Mouse (Mus musculus): ENCODE measurements around the gene Thap11. TPM values are rescaled to one million over a fixed set of nuclear protein-coding genes. Genes with fewer than 3 reads are reported as not detected.
A peak's percentile ranks its signal among the peaks of the same experiment; 100 is the strongest.
"Not testable (repeated sequence)": the region's sequence is repeated elsewhere in the genome, so short reads cannot be mapped to it uniquely, and the experiment has no call there.

Thap11 gene
- polyA plus RNA-seq, 1 experiment from 2014 or later = 77.6 TPM

DNA sequence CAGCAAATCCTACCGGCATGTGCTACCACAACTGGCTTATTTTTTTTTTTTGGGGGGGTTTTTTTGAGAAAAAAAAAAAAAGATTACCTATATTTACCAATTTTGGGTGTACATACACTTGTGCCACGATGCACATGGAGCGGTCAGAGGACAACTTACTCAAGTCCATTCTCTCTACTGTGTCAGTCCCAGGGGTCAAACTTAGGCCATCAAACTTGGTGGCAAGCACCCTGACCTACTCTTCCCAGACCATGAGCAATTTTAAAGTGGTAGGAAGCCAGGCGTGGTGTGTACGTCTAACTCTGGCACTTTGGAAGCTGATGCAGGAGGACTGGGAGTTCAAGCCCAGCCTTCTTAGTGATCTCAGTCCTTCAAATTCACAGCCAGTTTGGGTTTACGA is 41.7 kb upstream of the Thap11 start:
- 96% methylated on average over 6 of the region's 6 CpGs for WGBS
- Histone ChIP-seq H3K4me3 (ENCODE audit: low read depth, low read length) (no peak overlapping the region), H3K9ac (ENCODE audit: low read length) (no peak overlapping the region), H3K4me1 (ENCODE audit: control insufficient read depth, insufficient read depth, low read length) (no peaks in the 10 kb centered on the region), H3K4me2 (ENCODE audit: low read depth, severe bottlenecking) (no peak overlapping the region), H3K27ac (replicated peaks; ENCODE audit: low read depth, low read length) (no peak overlapping the region), H3K27me3 (ENCODE audit: control insufficient read depth, insufficient read depth, low read length) (no peaks in the 10 kb centered on the region), H3K9me3 (ENCODE audit: control insufficient read depth, low read length) (no peaks in the 10 kb centered on the region), H3K36me3 (ENCODE audit: control insufficient read depth, insufficient read depth, low read length) (0 out of 2 replicates have a peak, but pooled peaks cover 4% of the 10 kb centered on the region)
- no peak for ATAC-seq (ENCODE audit: insufficient number of reproducible peaks, low FRiP score, low TSS enrichment, low read depth)
- DNase-seq (ENCODE audit: low spot score) = no peak

- no peak overlapping the region for H3K27ac ChIP-seq (replicated peaks; ENCODE audit: low read depth, low read length)
- H3K9ac ChIP-seq (ENCODE audit: low read length) = no peak overlapping the region
- no peaks in the 10 kb centered on the region for H3K9me3 ChIP-seq (ENCODE audit: control insufficient read depth, low read length)
- H3K27me3 ChIP-seq (ENCODE audit: control insufficient read depth, insufficient read depth, low read length) = no peaks in the 10 kb centered on the region
- H3K36me3 ChIP-seq (ENCODE audit: control insufficient read depth, insufficient read depth, low read length) = peaks cover 13% of the 10 kb centered on the region; the same call in 1 of the 2 replicates
- H3K4me1 ChIP-seq (ENCODE audit: control insufficient read depth, insufficient read depth, low read length) = no peaks in the 10 kb centered on the region
- H3K4me2 ChIP-seq (ENCODE audit: low read depth, severe bottlenecking) = no peak overlapping the region
- DNase-seq (ENCODE audit: low spot score) = no peak
- no peak for ATAC-seq (ENCODE audit: insufficient number of reproducible peaks, low FRiP score, low TSS enrichment, low read depth)
- WGBS = 89% methylated on average over 3 of the region's 3 CpGs
- H3K4me3 ChIP-seq (ENCODE audit: low read depth, low read length) = no peak overlapping the region
Measured at GRCm38 (mm10) chr8:105819659-105820058, 35.3 kb upstream of the Thap11 start.

DNA sequence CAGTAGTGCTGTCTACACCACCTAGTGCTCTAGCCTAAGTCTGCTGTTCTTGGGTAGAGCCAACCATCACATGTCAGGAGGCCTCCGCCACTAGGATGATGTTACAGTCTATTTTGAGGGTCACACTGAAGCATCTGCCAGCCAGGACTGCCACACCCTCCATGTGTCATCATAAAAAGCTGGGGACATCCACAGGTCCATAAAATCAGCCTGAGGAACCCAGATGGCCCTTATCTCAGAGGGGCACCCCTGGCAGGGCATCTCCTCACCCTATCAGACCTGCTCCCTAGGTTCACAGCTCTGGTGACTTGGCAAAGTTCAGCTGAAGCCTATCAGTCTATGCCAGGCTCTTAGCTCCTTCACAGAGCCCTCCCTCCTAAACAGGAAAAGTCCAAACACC is 34.0 kb upstream of the Thap11 start:
- DNase-seq (ENCODE audit: low spot score) (no peak), ATAC-seq (ENCODE audit: insufficient number of reproducible peaks, low FRiP score, low TSS enrichment, low read depth) (peak; percentile 60; the same call in 1 of the 2 replicates)
- H3K27ac ChIP-seq (replicated peaks; ENCODE audit: low read depth, low read length) = no peak overlapping the region
- 88% methylated on average over 1 of the region's 1 CpGs for WGBS
- H3K36me3 ChIP-seq (ENCODE audit: control insufficient read depth, insufficient read depth, low read length) = peaks cover 13% of the 10 kb centered on the region; the same call in 1 of the 2 replicates
- H3K4me2 ChIP-seq (ENCODE audit: low read depth, severe bottlenecking) = no peak overlapping the region
- H3K4me3 ChIP-seq (ENCODE audit: low read depth, low read length) = no peak overlapping the region
- H3K4me1 ChIP-seq (ENCODE audit: control insufficient read depth, insufficient read depth, low read length) = peaks cover 3% of the 10 kb centered on the region; the same call in 1 of the 2 replicates
- no peaks in the 10 kb centered on the region for H3K27me3 ChIP-seq (ENCODE audit: control insufficient read depth, insufficient read depth, low read length)
- no peak overlapping the region for H3K9ac ChIP-seq (ENCODE audit: low read length)
- H3K9me3 ChIP-seq (ENCODE audit: control insufficient read depth, low read length) = no peaks in the 10 kb centered on the region

DNA sequence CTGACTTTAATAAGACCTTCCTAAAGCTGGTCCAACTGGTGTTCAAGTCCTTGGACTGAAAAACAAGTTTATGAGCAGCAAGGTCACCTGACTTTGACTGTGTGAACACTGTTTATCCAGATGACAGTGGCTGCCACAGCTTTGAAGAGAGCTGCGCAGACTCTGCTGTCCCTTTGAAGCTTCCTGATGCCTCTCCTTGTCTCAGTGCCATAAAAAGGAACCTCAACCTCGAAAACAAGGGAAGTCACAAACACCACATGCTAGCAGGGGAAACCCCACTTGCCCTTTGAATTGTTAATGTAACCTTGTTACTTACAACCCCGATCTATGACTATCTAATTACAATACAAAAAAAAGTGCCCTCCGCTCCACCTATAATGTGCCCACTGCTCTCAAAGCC is 29.4 kb upstream of the Thap11 start:
- H3K27me3 ChIP-seq (ENCODE audit: control insufficient read depth, insufficient read depth, low read length) = no peaks in the 10 kb centered on the region
- peak overlapping the region; percentile 63; the same call in 1 of the 2 replicates for H3K4me2 ChIP-seq (ENCODE audit: low read depth, severe bottlenecking)
- no peak for ATAC-seq (ENCODE audit: insufficient number of reproducible peaks, low FRiP score, low TSS enrichment, low read depth)
- peaks cover 12% of the 10 kb centered on the region; the same call in 1 of the 2 replicates for H3K36me3 ChIP-seq (ENCODE audit: control insufficient read depth, insufficient read depth, low read length)
- H3K9ac ChIP-seq (ENCODE audit: low read length) = no peak overlapping the region
- peaks cover 9% of the 10 kb centered on the region; the same call in 1 of the 2 replicates for H3K4me1 ChIP-seq (ENCODE audit: control insufficient read depth, insufficient read depth, low read length)
- 67% methylated on average over 4 of the region's 4 CpGs for WGBS
- DNase-seq (ENCODE audit: low spot score) = no peak
- H3K27ac ChIP-seq (replicated peaks; ENCODE audit: low read depth, low read length) = no peak overlapping the region
- H3K9me3 ChIP-seq (ENCODE audit: control insufficient read depth, low read length) = no peaks in the 10 kb centered on the region
- peak overlapping the region; percentile 99 for H3K4me3 ChIP-seq (ENCODE audit: low read depth, low read length)

- H3K4me1 ChIP-seq (ENCODE audit: control insufficient read depth, insufficient read depth, low read length) = peaks cover 9% of the 10 kb centered on the region; the same call in 1 of the 2 replicates
- no peaks in the 10 kb centered on the region for H3K9me3 ChIP-seq (ENCODE audit: control insufficient read depth, low read length)
- peaks cover 8% of the 10 kb centered on the region; the same call in 1 of the 2 replicates for H3K36me3 ChIP-seq (ENCODE audit: control insufficient read depth, insufficient read depth, low read length)
- peak overlapping the region; percentile 99 for H3K4me3 ChIP-seq (ENCODE audit: low read depth, low read length)
- peak overlapping the region; percentile 86 for H3K9ac ChIP-seq (ENCODE audit: low read length)
- H3K27ac ChIP-seq (replicated peaks; ENCODE audit: low read depth, low read length) = no peak overlapping the region
- DNase-seq (ENCODE audit: low spot score) (no peak), ATAC-seq (ENCODE audit: insufficient number of reproducible peaks, low FRiP score, low TSS enrichment, low read depth) (no peak)
- H3K4me2 ChIP-seq (ENCODE audit: low read depth, severe bottlenecking) = peak overlapping the region; percentile 63
- WGBS = 10% methylated on average over 4 of the region's 4 CpGs
- H3K27me3 ChIP-seq (ENCODE audit: control insufficient read depth, insufficient read depth, low read length) = no peaks in the 10 kb centered on the region
Measured at GRCm38 (mm10) chr8:105826379-105826778, 28.6 kb upstream of the Thap11 start.

DNA sequence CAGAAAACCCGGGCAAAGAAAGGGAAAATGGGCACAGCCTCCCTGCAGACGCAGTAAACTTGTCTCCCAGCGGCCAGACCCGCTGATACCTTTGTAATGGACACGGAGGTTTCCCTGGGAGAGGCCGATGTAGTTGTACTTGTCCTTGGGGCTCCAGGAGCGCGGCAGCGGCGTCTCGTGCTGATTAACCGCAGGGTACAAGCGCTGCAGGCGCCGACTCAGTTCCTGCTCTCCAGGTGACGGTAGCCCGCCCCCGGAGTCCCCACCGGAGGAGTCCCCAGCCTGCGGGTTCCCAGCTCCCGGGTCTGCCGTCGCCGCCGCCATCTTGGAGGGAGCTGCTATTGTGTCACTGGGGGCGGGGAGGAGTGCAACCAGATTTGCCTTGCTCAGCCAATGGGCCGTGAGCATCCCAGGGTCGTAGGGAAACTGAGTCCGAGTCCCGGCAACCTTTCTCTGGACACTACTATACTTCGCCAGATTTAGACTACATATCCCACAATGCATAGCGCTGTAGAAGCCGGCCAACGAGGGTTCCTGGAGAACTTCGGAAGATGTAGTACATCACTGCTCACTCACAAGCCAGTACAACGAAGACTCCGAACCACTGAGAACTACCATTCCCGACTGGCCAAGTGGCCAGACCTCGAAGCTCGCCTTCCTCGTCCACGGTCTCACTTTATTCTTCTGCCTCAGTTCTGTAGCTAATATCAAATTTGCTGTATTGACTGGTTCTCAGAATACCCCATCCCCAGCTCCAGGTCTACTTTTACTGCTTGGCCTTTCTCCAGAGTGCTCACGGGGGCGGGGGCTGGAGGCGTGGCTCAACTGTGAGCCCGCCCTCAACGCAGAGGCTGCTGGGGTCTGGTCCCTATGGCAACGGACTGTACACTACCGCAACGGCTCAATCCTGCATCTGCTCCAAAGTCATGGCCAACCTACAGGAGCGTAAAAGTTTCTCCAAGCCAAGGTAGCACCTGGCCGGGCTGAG is 27.8 kb upstream of the Thap11 start, which contains the start of the genes Ranbp10 and Tsnaxip1:
TSS of gene Ranbp10 (minus strand) at position 490 of the 988 bp plus-strand sequence.
TSS of gene Tsnaxip1 (plus strand) at position 871 of the 988 bp plus-strand sequence.
- peaks cover 9% of the 10 kb centered on the region; the same call in 1 of the 2 replicates for H3K4me1 ChIP-seq (ENCODE audit: control insufficient read depth, insufficient read depth, low read length)
- DNase-seq (ENCODE audit: low spot score) = peak; percentile 95
- H3K4me2 ChIP-seq (ENCODE audit: low read depth, severe bottlenecking) = peak within 1 kb of the TSS; percentile 63
- peak within 1 kb of the TSS; percentile 86 for H3K9ac ChIP-seq (ENCODE audit: low read length)
- H3K27me3 ChIP-seq (ENCODE audit: control insufficient read depth, insufficient read depth, low read length) = no peaks in the 10 kb centered on the region
- WGBS = under 1% methylated on average over 52 of the region's 52 CpGs
- H3K9me3 ChIP-seq (ENCODE audit: control insufficient read depth, low read length) = no peaks in the 10 kb centered on the region
- ATAC-seq (ENCODE audit: insufficient number of reproducible peaks, low FRiP score, low TSS enrichment, low read depth) = peak; percentile 99
- H3K36me3 ChIP-seq (ENCODE audit: control insufficient read depth, insufficient read depth, low read length) = peaks cover 3% of the 10 kb centered on the region; the same call in 1 of the 2 replicates
- no peak within 1 kb of the TSS for H3K27ac ChIP-seq (replicated peaks; ENCODE audit: low read depth, low read length)
- H3K4me3 ChIP-seq (ENCODE audit: low read depth, low read length) = peak within 1 kb of the TSS; percentile 99

DNA sequence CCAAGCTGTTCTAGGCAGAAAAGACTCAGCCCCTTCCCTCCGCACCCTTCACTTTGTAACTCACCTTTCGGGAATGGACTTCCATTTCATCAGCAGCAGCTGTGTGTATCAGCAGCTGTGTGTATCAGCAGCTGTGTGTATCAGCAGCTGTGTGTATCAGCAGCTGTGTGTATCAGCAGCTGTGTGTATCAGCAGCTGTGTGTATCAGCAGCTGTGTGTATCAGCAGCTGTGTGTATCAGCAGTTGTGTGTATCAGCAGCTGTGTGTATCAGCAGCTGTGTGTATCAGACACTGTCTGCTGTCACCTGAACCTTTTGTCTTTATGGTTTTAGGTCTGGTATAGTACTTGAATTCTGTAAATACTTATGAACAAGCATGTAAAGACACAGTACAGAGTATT is 21.2 kb upstream of the Thap11 start:
- not testable (repeated sequence) for ATAC-seq (ENCODE audit: insufficient number of reproducible peaks, low FRiP score, low TSS enrichment, low read depth); H3K9me3 ChIP-seq (ENCODE audit: control insufficient read depth, low read length); H3K27ac ChIP-seq (replicated peaks; ENCODE audit: low read depth, low read length); H3K9ac ChIP-seq (ENCODE audit: low read length); DNase-seq (ENCODE audit: low spot score); H3K4me2 ChIP-seq (ENCODE audit: low read depth, severe bottlenecking); H3K4me1 ChIP-seq (ENCODE audit: control insufficient read depth, insufficient read depth, low read length); H3K4me3 ChIP-seq (ENCODE audit: low read depth, low read length); H3K27me3 ChIP-seq (ENCODE audit: control insufficient read depth, insufficient read depth, low read length); H3K36me3 ChIP-seq (ENCODE audit: control insufficient read depth, insufficient read depth, low read length)
- WGBS = 78% methylated on average over 2 of the region's 2 CpGs

GRCm38 (mm10) chr8:105835318-105835717 is 19.6 kb upstream of the Thap11 start:
- Histone ChIP-seq H3K9ac (ENCODE audit: low read length) (no peak overlapping the region), H3K9me3 (ENCODE audit: control insufficient read depth, low read length) (no peaks in the 10 kb centered on the region), H3K4me2 (ENCODE audit: low read depth, severe bottlenecking) (no peak overlapping the region), H3K27ac (replicated peaks; ENCODE audit: low read depth, low read length) (no peak overlapping the region), H3K27me3 (ENCODE audit: control insufficient read depth, insufficient read depth, low read length) (no peaks in the 10 kb centered on the region), H3K4me3 (ENCODE audit: low read depth, low read length) (no peak overlapping the region), H3K4me1 (ENCODE audit: control insufficient read depth, insufficient read depth, low read length) (no peaks in the 10 kb centered on the region), H3K36me3 (ENCODE audit: control insufficient read depth, insufficient read depth, low read length) (no peaks in the 10 kb centered on the region)
- ATAC-seq (ENCODE audit: insufficient number of reproducible peaks, low FRiP score, low TSS enrichment, low read depth) (no peak), DNase-seq (ENCODE audit: low spot score) (peak; percentile 67)
- 25% methylated on average over 11 of the region's 11 CpGs for WGBS
